Mouse (Mus musculus): ENCODE measurements at regions not wholly inside any gene's neighbourhood (a gene's known extent, or its start where the extent isn't known, plus 50 kb on each side); places are given as distances from the start of the nearest gene placed in this dataset.
A peak's percentile ranks its signal among the peaks of the same experiment; 100 is the strongest.

GRCm38 (mm10) chr8:126160356-126160975 lies 137.9 kb upstream of the Slc35f3 start:
- ATAC-seq (ENCODE audit: low TSS enrichment) = no peak

DNA sequence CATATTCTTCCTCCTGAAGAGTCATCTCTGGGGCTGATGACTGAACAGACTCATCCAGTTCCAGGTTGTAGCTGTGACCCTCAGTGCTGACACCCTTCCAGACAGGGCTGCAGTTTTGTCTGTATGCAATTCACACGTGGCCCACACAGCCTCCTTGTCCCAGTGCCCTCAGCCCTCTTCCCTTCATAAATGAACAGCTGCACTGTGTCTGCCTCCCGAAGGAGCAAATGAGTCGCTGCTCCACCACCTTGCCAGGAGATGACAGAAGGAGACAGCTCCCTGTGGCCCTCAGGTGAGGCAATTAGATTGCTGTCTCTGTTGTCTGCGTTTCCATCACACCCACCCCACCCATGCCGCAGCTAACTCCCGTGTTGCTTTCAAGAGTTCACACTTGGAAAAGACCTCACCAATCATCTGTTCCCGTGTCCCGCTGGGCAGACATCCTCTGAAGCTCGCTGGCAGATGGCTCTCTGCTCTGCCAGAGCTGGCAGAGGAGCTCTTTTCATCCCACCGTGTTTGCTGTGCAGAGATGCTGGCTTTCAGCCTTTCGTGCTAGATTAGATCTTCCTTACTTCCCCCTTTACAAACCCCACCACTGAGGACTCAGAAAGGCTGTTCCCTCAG lies 135.5 kb upstream of the Slc35f3 start:
- ATAC-seq (ENCODE audit: low TSS enrichment) = peak; percentile 92

GRCm38 (mm10) chr8:126163954-126164353 lies 134.4 kb upstream of the Slc35f3 start:
- peak; percentile 56; the same call in 1 of the 2 replicates for ATAC-seq (ENCODE audit: low TSS enrichment)

GRCm38 (mm10) chr8:126165486-126166095 lies 132.8 kb upstream of the Slc35f3 start:
- no peak for ATAC-seq (ENCODE audit: low TSS enrichment)

GRCm38 (mm10) chr8:126166394-126166793 lies 132.0 kb upstream of the Slc35f3 start:
- ATAC-seq (ENCODE audit: low TSS enrichment) = no peak

- ATAC-seq (ENCODE audit: low TSS enrichment) = peak; percentile 24; the same call in 1 of the 2 replicates
Observed at GRCm38 (mm10) chr8:126174451-126174850, 123.9 kb upstream of the Slc35f3 start.

DNA sequence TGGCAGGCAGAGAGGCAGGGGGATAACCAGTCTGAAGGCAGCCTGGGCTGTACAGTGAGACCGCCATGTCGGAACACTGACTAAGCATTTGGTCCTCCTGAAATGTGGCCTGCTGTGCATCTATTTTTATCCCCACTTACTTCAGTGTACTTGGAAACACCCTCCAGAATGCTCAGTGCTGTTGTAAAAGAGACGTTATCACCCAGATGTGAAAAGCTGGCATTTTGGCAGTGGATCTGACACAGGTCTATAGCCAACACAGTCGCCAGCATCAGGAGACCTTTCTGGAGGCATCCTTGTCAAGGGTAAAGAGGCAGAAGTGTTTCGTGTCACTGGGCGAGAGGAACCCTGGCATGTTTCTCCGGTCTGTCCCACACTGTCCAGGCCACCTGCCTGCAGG lies 122.1 kb upstream of the Slc35f3 start:
- no peak for ATAC-seq (ENCODE audit: low TSS enrichment)

- ATAC-seq (ENCODE audit: low TSS enrichment) = no peak
Observed at GRCm38 (mm10) chr8:126177855-126178254, 120.5 kb upstream of the Slc35f3 start.

GRCm38 (mm10) chr8:126188741-126189285 lies 109.5 kb upstream of the Slc35f3 start:
- no peak for ATAC-seq (ENCODE audit: low TSS enrichment)

DNA sequence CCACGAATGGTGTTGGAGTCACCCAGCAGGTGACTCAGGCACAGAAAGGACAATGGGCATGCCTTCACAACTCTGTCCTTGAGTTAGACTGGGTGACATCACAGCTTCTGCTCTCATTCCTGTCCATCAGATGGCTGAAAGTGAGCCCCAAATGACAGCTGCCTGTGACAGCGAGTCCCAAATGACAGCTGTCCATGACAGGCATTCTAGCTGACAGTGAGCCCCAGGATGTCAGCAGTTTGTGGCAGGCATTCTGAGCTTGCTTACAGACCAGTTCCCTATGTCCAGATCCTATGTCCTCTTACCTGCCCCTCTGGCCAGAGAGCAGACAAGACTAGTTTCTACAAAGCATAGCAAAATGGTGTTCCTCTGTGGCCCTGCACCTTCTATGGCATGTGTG lies 102.7 kb upstream of the Slc35f3 start:
- no peak for ATAC-seq (ENCODE audit: low TSS enrichment)

- no peak for ATAC-seq (ENCODE audit: low TSS enrichment)
Observed at GRCm38 (mm10) chr8:126210561-126210960, 87.8 kb upstream of the Slc35f3 start.

DNA sequence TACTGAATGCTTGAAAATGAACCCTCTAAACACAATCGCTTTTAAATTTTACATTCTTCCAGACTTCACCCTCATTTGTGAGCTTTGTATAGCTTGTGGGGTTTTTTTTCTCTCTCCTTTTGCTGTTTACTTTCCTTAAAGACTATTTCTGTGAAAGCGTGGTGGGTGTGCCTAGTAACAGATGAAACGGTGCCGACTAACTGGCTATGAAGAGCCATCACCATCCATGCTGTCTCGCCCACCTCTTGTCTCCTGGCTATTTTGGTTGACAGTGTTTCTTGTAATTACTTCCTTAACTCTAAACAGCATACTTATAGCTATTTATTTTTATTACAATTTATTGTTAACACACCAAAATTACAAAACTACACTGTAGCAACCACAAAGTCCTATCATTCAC lies 85.6 kb upstream of the Slc35f3 start:
- peak; percentile 64; the same call in 1 of the 2 replicates for ATAC-seq (ENCODE audit: low TSS enrichment)

DNA sequence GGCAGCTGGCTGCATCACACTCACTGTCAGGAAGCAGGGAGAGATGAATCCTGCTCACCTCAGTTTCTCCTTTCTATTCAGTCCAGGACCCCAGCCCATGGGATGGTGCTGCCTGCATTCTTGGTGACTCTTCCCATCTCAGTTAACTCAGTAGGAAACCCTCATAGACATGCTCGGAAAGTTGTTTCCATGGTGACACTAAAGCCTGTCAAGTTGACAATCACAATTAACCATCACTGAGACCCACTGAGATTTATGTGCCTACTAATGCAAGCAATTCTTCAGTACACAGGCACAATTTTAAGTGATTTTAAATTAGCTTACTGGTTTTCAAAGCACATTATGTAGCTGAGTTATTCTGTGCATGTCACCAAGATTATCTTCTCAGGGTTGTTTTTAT lies 83.8 kb upstream of the Slc35f3 start:
- ATAC-seq (ENCODE audit: low TSS enrichment) = no peak

- peak; percentile 50 for ATAC-seq (ENCODE audit: low TSS enrichment)
Observed at GRCm38 (mm10) chr8:126216391-126216790, 82.0 kb upstream of the Slc35f3 start.

- ATAC-seq (ENCODE audit: low TSS enrichment) = no peak; the same call in 1 of the 2 replicates
Observed at GRCm38 (mm10) chr8:126221631-126222030, 76.7 kb upstream of the Slc35f3 start.

GRCm38 (mm10) chr8:126231801-126232200 lies 66.6 kb upstream of the Slc35f3 start:
- ATAC-seq (ENCODE audit: low TSS enrichment) = no peak

- no peak for ATAC-seq (ENCODE audit: low TSS enrichment)
Observed at GRCm38 (mm10) chr8:126232521-126232920, 65.8 kb upstream of the Slc35f3 start.

GRCm38 (mm10) chr8:126239684-126240083 lies 58.7 kb upstream of the Slc35f3 start:
- no peak for ATAC-seq (ENCODE audit: low TSS enrichment)

- no peak for ATAC-seq (ENCODE audit: low TSS enrichment)
Observed at GRCm38 (mm10) chr8:126244321-126244720, 54.0 kb upstream of the Slc35f3 start.

All from frontal cortex, adult (tissue).